Mouse (Mus musculus) CH12.LX (cell line): ENCODE measurements around the gene Krt18.

Experiments used
- CTCF ChIP-seq, 2 experiments: IDR thresholded peaks in 1 of 2; conservative IDR thresholded peaks in 1 of 2; 2 replicates each; pipeline ENCODE4 v1.5.1; 2011 to 2012; ENCODE audit warnings: low read depth in 2 of 2, low read length in 2 of 2, improper control_type of control experiment in 1 of 2, inconsistent platforms in 1 of 2, mild to moderate bottlenecking in 1 of 2, moderate library complexity in 1 of 2
- EP300 ChIP-seq: IDR thresholded peaks from 2 replicates; pipeline ENCODE4 v1.6.1; 2011; ENCODE audit warnings: low read length, improper control_type of control experiment
- ETS1 ChIP-seq: conservative IDR thresholded peaks from 2 replicates; pipeline ENCODE4 v1.6.1; 2012; ENCODE audit warnings: low read depth, mild to moderate bottlenecking, inconsistent platforms, low read length, improper control_type of control experiment, moderate library complexity
- POLR2A ChIP-seq: IDR thresholded peaks from 2 replicates; pipeline ENCODE4 v1.6.1; 2011; ENCODE audit warnings: low read depth, mild to moderate bottlenecking, improper control_type of control experiment, low read length

GRCm38 (mm10) chr15:102002646-102003488 is 25.1 kb upstream of the Krt18 start:
- TF ChIP-seq CTCF (conservative IDR thresholded peaks at IDR 0.05 in 1 of 2, IDR thresholded peaks at IDR 0.05 in 1 of 2; ENCODE audit: low read depth in 2 of 2, low read length in 2 of 2) (no peak), EP300 (no peak), POLR2A (no peak), ETS1 (no peak)
